Mouse (Mus musculus) common myeloid progenitor, adult 5-6 weeks (primary cell): ENCODE measurements around the gene Ulk3. TPM values are rescaled to one million over a fixed set of nuclear protein-coding genes. Genes with fewer than 3 reads are reported as not detected.
A peak's percentile ranks its signal among the peaks of the same experiment; 100 is the strongest.

Experiments
- ATAC-seq: replicated peaks from 2 replicates; pipeline ENCODE4 v1.8.0; 2016; ENCODE audit warnings: low read depth, mild to moderate bottlenecking, moderate TSS enrichment, inconsistent platforms; ENCODE audit not compliant: poor library complexity, severe bottlenecking
- total RNA-seq: library from RNA; stranded (forward); fragments of 200-1000, 187-1606 nt; gene quantifications from 2 replicates; pipeline ENCODE4 v1.2.3, GENCODE M21; 2017

Ulk3 gene
- total RNA-seq, 1 experiment from 2014 or later: 10.6 TPM

DNA sequence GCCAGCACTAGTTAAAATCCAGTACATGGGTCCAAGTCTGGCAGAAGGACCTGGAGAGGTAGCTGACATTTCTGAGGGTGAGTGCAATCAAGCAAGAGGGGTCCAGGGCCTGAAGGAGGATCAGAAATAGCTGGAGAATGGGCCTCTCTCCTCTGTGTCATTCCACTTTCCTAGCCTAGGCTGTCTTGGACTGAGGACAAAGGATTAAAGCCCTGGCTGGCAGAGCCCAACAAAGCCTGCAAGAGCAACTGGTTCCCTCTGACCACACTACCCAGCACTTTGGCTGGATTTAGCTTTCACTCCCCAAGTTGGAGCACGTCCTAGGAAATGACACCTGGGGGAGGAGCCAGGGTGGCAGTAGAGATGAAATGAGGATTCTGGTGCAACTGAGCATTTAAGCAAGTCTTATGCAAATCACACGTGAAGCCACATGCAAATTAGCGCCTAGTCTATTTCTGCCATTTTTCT is 21.1 kb downstream of the Ulk3 start:
- no peak for ATAC-seq

DNA sequence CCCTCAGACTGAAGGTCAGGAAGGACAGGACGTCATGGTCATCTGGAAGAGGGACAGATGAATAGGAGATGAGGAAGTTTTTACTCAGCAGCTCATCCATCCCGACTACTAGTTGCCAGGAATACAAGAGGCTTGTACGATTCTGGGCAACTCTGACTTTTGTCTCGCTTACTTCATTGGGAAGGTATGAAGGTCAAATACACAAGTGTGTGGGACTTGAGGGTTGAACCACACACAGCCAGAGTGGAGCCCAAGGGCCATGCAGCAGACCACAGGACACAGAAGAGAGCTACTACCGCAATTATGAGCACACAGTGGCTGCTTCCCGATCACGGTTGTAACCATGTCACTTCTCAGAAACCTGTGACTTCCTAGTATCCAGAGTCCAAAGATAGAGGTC is 23.3 kb downstream of the Ulk3 start:
- no peak for ATAC-seq

- ATAC-seq: no peak
Measured at GRCm38 (mm10) chr9:57613975-57614374, 24.7 kb downstream of the Ulk3 start.

- no peak for ATAC-seq
Measured at GRCm38 (mm10) chr9:57614786-57615185, 25.5 kb downstream of the Ulk3 start.

DNA sequence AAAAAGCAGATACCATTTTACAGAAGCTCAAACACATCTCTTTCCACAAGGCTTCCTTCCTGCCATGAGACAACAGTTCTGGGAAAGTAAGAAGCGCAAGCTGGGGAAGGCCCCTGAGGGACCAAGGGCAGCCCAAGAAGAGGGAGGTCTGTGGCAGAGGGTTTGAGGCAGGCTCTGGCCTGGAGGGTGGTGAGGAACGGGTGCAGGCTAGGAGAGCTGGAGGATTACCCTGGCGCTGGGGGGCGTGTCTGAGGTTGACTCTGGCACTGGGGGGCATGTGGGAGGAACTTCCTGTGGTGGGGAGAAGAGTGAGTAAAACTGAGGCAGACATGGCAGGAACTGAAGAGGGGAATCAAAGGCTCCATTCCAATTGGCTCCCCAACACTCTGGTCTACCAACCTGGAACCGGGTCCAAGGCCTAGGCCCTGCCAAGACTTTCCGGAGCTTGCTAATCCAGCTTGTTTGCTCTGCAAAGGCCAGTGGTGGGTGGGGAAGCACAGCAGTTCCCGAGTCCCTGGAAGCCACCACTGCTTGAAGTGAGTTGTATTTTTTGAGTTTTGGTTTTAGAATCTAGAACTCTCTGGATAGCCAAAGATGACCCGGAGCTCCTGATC is 28.4 kb downstream of the Ulk3 start:
- ATAC-seq: peak; percentile 70

DNA sequence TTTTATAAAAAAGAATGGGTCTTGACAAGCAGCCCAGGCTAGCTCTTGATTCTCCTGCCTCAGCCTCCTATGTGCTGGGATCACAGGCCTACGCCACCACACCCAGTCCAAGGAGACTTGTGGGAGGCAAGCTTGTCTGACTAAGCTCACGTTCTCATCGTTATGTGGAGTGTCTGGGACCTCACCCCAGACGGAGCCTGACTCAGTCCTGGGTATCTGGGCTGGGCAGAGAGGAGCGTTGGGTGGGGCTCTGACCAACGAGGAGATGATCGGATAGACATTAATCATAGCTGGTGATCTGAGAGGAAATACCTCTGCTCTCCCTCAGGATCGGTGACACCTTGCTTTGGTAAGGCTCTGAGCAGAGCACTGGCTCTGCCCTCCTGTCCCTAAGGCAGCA is 29.6 kb downstream of the Ulk3 start:
- ATAC-seq: no peak

- ATAC-seq: no peak
Measured at GRCm38 (mm10) chr9:57620674-57621073, 31.4 kb downstream of the Ulk3 start, which contains the start of gene Lman1l. Gene Lman1l (minus strand): TSS chr9:57620774.

DNA sequence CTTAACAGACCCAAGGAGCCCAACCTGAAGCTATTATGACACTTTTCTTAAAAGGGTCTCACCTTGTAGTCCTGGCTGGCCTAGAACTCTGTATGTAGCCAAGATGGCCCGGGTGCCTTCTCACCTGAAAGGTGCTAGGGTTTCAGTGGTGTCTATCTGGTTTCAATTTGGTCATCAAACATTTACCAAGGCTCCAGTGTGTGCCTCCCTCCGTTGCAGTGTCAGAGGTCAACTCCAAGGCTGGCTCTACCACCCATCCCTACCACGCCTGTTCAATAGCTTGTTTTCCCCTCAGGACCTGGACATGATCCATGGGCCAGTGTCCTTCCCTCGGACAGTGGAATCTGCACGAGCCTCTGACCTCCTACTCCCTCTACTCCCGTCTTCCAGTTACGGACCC is 35.0 kb downstream of the Ulk3 start:
- ATAC-seq: no peak

DNA sequence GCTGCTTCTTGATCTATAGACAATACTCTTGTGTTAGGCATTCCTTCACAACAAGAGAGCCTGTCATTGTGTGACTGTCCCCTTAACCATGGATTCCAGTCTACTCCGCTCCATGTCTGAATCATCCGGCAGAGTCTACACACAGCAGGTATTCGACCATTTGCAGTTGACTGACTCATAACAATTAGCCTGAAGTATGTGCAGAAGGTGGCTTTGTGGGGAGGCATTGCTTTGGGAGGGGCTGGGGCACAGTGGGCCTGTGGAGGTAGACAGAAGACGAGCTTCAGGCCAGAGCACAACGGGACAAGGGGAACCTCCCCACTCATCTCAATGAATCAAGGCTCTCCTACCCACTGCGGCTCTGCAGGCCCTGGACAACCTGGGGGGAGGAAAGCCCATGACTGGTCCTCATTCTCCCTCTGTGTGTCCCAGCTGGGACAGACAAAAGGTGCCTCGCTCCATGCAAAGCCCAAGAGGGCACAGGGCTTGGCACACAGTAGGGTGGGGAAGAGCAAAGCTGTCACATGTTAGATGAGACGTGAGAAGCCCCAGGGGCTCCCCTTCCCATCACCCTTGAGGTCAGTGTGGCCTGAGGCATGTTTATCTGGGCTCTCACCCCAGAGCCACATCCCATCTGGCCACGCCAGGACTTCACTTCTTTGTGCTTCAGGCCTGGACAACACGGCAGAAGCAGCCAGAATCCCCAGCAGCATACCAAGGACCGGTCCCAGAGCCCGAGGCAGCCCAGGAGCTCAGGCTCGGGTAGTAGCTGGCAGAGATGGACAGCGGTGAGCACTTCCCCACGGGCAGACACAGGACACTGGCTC is 36.6 kb downstream of the Ulk3 start:
- ATAC-seq: no peak

GRCm38 (mm10) chr9:57627191-57627590 is 37.9 kb downstream of the Ulk3 start:
- ATAC-seq: no peak

DNA sequence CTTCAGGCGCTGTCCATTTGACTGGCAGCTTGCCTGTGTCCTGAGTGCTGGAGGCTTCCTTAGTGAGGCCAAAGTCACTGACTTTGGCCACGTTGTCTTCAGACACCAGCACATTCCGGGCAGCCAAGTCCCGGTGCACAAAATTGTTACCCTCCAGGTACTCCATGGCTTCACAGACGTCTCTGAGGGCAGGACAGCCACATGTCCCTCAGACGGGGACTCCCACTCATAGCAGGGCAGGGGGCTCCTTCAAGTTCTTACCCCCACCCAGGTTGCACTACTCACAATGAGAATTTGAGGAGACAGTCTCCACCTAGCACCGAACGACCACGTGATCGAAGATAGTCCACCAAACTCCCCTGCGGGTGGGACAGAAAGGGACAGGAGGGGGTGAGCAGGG is 38.6 kb downstream of the Ulk3 start:
- no peak for ATAC-seq

- ATAC-seq: no peak
Measured at GRCm38 (mm10) chr9:57628717-57629116, 39.5 kb downstream of the Ulk3 start.

DNA sequence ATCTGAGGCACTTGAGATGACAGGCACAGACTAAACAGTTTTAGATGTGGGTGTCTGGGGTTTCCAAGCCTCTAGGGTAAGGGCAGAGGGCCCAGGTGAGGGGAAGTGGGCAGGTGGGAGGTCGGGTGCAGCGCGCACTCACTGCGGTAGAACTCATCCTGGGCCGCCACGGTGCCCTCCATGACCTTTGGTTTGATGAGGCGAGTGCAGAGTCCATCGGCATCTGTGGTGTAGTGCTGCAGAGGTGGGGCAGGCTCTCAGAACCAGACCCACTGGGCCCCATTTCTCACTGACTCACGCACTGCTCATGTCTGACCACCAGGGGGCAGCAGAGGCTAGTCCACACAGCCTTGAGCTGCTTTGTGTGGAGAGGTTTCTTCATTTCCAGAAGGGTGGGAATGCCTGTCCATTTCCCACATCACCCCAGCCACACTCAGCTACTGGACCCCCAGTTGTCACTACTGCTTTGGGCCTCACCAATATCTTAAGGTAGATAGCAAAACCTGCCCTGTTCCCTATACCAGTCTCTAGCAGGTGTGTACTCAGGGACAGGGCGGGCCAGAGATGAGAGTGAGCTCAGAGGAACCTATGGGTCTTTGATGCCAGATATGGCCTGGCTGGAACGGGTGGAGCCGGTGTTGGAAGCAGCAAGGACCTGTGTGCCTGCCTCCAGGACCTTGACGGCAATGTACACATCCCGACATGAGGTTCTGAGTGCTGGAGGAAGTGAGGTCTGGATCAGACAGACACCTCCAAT is 40.0 kb downstream of the Ulk3 start:
- ATAC-seq: peak; percentile 57

- peak; percentile 43 for ATAC-seq
Measured at GRCm38 (mm10) chr9:57633481-57634024, 44.3 kb downstream of the Ulk3 start.

GRCm38 (mm10) chr9:57637272-57637671 is 48.0 kb downstream of the Ulk3 start:
- ATAC-seq: no peak

GRCm38 (mm10) chr9:57637741-57638322 is 48.6 kb downstream of the Ulk3 start:
- peak; percentile 55 for ATAC-seq

DNA sequence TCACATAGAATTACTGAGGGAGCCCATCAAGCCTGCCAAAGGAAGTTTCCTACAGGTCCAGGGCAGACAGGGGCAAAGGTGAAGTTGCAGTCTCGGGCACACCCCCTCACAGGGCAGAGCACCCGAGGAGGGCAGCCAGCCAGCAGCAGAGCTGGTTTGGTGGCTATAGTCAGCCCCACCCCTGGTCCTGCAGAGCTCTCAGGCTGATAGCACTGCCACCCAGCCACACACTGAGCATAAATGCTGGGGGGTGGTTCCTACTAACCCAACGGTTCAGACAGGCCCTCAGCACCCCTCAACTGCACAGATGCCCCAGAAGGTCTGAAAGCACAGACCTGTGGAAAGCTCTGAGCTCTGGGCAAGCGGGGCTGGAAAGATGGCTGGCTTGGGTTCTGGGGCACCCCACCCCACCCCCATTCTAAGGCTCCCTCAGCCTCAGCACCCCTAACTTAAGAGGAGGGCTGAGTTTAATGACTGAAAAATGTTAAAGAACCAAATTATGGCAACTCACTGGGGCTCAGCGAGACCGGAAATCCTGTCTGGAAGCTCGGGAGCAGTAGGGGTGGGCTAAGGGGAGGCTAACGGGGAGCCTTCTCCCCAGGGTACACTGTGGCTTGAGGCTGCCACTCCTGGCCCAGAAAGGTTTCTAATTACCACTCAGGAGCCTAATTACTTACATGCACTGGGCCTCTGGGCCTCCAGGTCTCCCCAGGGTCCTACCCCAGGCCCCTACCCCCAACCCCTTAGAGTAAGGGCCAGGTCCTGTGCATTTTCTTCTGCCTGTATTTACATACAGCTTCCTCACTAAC is 49.6 kb downstream of the Ulk3 start:
- peak; percentile 37 for ATAC-seq

DNA sequence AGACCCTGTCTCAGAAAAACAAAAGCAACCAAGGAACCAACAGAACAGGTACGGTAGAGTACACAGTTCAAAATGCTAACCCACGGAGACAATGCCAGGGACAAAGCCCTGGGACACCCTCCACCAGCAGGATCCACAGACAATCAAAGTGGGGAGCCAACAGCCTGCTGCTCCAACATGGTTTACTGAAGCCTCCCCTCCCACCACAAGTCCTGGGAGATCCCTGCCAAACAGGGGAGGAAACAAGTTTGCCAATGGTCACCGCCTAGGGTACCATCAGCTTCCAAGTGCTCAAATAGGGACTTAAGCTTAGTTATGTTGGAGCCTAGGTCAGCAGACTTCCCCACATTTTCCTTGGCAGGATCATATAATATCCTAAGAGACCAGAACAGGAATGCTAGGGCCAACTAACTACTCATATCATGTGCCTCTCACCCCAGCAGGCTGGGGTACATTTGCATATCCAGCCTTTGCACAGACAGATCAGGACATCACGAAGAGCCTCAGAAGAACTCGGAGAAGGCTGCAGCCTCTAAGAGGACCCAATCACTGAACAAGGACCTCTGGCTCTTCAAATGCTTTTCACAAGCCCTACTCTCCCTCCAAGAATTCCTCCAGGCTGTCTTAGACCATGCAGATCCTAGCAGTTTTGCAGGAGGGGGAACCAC is 50.5 kb downstream of the Ulk3 start:
- no peak for ATAC-seq

DNA sequence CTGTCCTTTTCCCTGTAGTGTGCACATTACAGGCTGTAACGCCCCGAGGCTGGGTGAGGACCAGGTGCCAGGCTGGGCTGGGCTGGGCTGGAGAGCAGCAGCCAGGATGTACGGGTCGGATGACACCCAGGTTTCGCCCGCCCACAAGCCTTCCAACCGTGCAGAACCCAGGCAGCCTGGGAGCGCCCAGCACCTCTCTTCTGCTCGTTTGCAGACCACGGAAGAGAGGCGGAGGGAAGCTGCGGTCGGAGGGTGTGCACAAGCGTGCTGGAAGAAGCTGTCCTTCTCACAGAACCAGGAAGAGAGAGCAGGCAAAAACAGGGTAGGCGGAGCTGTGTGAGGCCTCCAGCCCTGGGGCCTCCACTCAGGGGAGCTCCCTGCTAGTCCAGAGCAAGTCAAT is 51.1 kb downstream of the Ulk3 start:
- ATAC-seq: peak; percentile 70
